Mouse (Mus musculus) liver, embryonic 12.5 days (tissue): ENCODE measurements around the gene C2cd4a. TPM values are rescaled to one million over a fixed set of nuclear protein-coding genes. Genes with fewer than 3 reads are reported as not detected.

Experiments
- ATAC-seq: fragments of 200-750 bp; cut with Nextera tagmentation; 2 replicates; pipeline ENCODE4 v1.8.0; 2017; ENCODE audit warnings: moderate number of reproducible peaks, mild to moderate bottlenecking, moderate library complexity
- H3K27ac ChIP-seq: fragments of 300-500 bp; sonication (generic); 2 replicates; pipeline ENCODE4 v1.5.1; 2016; ENCODE audit warnings: mild to moderate bottlenecking
- H3K27me3 ChIP-seq: fragments of 300-500 bp; sonication (generic); replicated peaks from 2 replicates; pipeline ENCODE4 v1.6.1; 2016; ENCODE audit warnings: mild to moderate bottlenecking, moderate library complexity
- H3K36me3 ChIP-seq: fragments of 300-500 bp; sonication (generic); 2 replicates; pipeline ENCODE4 v1.6.1; 2016; ENCODE audit warnings: mild to moderate bottlenecking, moderate library complexity
- H3K4me1 ChIP-seq: fragments of 300-500 bp; sonication (generic); 2 replicates; pipeline ENCODE4 v1.6.1; 2016
- H3K4me2 ChIP-seq: fragments of 300-500 bp; sonication (generic); 2 replicates; pipeline ENCODE4 v1.6.1; 2016; ENCODE audit warnings: mild to moderate bottlenecking, moderate library complexity
- H3K4me3 ChIP-seq: fragments of 300-500 bp; sonication (generic); 2 replicates; pipeline ENCODE4 v1.5.1; 2016; ENCODE audit warnings: mild to moderate bottlenecking, moderate library complexity
- H3K9ac ChIP-seq: fragments of 300-500 bp; sonication (generic); 2 replicates; pipeline ENCODE4 v1.6.1; 2016; ENCODE audit warnings: mild to moderate bottlenecking, moderate library complexity
- H3K9me3 ChIP-seq: fragments of 300-500 bp; sonication (generic); replicated peaks from 2 replicates; pipeline ENCODE4 v1.6.1; 2016; ENCODE audit warnings: mild to moderate bottlenecking, moderate library complexity
- WGBS: fragments of 180-500 bp; shearing (Covaris S2); methylation state at CpG from one replicate; pipeline ENCODE4 v1.1.7; 2016; ENCODE audit not compliant: insufficient replicate concordance; 5-methylcytosine and 5-hydroxymethylcytosine counted together
- polyA plus RNA-seq: library from polyadenylated mRNA; unstranded; fragments of >200 nt; fragmentation: Nextera tagmentation; extraction: Ambion mirVana; gene quantifications from 2 replicates; pipeline ENCODE4 v1.2.1, GENCODE M21; 2016

Gene C2cd4a
- polyA plus RNA-seq, 1 experiment from 2014 or later = 6.5 TPM

DNA sequence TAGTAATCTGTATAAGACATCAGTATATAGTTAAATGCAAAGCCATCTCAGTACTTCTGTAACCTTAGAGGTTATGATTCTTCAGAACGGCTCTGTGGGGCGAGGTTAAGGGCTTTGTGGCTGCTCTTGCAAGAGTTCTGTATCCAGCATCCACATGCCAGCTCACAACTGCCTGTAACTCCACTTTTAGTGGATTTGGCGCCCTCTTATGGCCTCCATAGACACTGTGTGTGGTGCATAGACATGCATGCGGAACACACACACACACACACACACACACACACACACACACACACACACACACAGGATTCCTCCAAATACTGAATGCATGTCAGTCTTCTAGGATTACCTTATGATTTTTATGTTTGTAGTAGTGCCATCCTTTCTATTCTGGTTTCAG, 19.0 kb upstream of the C2cd4a start:
- Histone ChIP-seq H3K36me3 (peaks cover 59% of the 10 kb centered on the region), H3K27me3 (no peaks in the 10 kb centered on the region), H3K4me3 (no peak overlapping the region), H3K4me1 (peaks cover 39% of the 10 kb centered on the region), H3K9ac (no peak overlapping the region), H3K9me3 (no peaks in the 10 kb centered on the region), H3K4me2 (no peak overlapping the region), H3K27ac (no peak overlapping the region)
- WGBS = 65% methylated on average over 4 of the region's 4 CpGs
- ATAC-seq = peak; percentile 66; the same call in 1 of the 2 replicates

DNA sequence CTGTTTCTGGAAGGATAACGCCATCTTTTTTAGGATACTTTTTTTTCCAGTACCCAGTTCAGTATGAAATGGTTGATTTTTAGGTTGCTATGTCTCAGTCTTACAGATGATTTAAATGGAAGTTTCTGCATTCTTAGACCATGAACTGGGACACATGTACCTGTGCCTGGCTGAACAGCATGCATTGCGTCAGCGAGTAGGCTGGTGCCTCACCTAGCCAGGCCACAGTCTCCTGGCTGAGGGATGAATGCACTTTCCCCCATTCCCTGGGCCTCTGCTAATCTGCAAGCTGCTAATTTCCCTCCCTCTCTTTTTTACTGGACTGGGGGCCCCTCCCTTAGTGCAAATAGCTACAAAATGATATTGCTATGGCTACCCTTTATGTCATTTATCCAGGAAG, 17.7 kb upstream of the C2cd4a start:
- Histone ChIP-seq H3K4me2 (peak overlapping the region; percentile 9; the same call in 1 of the 2 replicates), H3K9me3 (no peaks in the 10 kb centered on the region), H3K36me3 (peaks cover 58% of the 10 kb centered on the region), H3K27me3 (no peaks in the 10 kb centered on the region), H3K4me3 (no peak overlapping the region), H3K27ac (no peak overlapping the region), H3K9ac (no peak overlapping the region), H3K4me1 (peaks cover 50% of the 10 kb centered on the region)
- 0 out of 2 replicates have a peak, but pooled peaks have one; percentile 16 for ATAC-seq
- 88% methylated on average over 3 of the region's 3 CpGs for WGBS

DNA sequence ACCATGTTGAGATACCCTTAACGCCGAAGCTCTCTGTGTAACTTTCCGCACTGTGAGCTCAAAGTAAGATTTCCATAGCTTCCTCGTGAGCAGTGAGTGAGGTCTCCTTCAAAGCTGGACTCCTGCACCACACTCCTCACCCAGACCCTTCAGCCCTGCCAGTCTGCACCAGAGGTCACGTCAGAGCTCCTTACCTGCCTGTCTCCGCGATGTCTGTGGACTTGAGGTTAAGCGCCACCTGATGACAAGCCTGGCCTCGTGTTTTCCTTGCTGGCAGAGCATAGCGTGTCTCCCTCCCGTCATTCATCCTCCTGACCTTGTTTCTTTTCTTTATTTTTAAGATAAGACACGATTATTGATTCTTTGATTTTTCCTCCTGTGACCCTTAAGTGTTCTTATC, 17.3 kb upstream of the C2cd4a start:
- Histone ChIP-seq H3K9ac (no peak overlapping the region), H3K4me2 (no peak overlapping the region), H3K9me3 (no peaks in the 10 kb centered on the region), H3K4me1 (peaks cover 54% of the 10 kb centered on the region), H3K27me3 (no peaks in the 10 kb centered on the region), H3K36me3 (peaks cover 53% of the 10 kb centered on the region), H3K4me3 (no peak overlapping the region), H3K27ac (no peak overlapping the region)
- no peak for ATAC-seq
- 76% methylated on average over 12 of the region's 12 CpGs for WGBS

DNA sequence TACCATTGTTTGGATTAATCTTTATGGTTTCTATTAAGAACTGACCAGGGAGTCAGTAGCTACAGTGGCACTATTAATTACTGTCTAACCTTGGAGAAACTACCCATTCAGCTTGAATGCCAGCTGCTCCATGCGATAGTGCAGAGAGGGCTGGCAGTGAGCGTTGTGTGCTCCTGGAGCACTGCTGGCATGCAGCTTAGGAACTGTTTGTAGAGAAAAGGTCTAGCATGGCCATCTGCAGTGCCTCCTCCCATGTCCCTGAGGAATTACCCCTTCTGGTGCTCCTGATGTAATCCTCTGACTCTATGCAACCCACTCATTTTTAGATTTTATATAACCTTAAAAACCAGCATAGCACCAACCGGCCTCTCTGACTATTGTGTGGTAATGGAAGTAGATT, 15.5 kb upstream of the C2cd4a start:
- Histone ChIP-seq H3K4me3 (no peak overlapping the region), H3K9ac (no peak overlapping the region), H3K4me2 (no peak overlapping the region), H3K27ac (no peak overlapping the region), H3K4me1 (peaks cover 71% of the 10 kb centered on the region), H3K9me3 (no peaks in the 10 kb centered on the region), H3K27me3 (no peaks in the 10 kb centered on the region), H3K36me3 (peaks cover 37% of the 10 kb centered on the region)
- 82% methylated on average over 3 of the region's 3 CpGs for WGBS
- no peak for ATAC-seq

DNA sequence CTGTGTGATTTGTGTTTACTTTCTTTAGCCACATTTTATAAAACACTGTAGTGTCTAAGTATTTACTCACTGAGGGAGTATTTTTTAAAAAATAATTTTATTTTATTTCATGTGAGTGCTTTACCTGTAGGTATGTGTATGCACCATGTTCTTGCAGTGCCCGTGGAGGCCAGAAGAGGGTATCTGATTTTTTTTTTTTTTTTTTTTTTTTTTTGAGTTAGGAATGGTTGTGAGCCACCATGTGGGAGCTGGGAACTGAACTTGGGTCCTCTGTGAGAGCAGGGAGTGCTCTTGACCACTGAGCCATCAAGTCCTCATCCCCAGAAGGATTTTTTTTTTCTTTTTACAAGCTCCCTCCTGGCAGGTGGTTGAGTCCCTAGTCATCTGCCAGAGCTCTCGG, 14.0 kb upstream of the C2cd4a start:
- Histone ChIP-seq H3K27me3 (no peaks in the 10 kb centered on the region), H3K9me3 (no peaks in the 10 kb centered on the region), H3K9ac (no peak overlapping the region), H3K4me1 (peaks cover 87% of the 10 kb centered on the region), H3K27ac (no peak overlapping the region), H3K4me2 (no peak overlapping the region), H3K4me3 (no peak overlapping the region), H3K36me3 (peaks cover 27% of the 10 kb centered on the region)
- ATAC-seq = no peak
- WGBS = 84% methylated on average over 2 of the region's 2 CpGs

DNA sequence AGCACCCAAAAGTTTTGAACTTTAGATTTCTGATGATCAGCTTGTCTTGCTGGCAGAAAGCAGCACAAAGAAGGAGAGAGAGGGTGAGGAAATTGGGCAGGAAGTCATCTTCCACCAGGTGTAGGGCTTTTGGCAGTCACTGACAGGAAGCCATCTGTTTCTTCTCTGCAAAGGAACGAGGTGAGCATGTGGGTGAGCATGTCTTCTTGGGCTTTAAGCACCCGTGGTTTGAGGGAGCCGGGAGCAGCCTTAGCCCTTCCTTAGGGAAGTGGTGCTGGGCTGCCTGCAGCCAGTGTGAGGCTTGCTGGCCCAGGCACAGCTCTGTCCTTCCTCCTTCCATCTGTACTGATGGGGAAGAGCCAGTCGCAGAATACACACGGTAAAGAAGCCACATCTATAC, 13.5 kb upstream of the C2cd4a start:
- H3K9me3 ChIP-seq = no peaks in the 10 kb centered on the region
- no peak overlapping the region for H3K27ac ChIP-seq
- H3K27me3 ChIP-seq = no peaks in the 10 kb centered on the region
- H3K9ac ChIP-seq = no peak overlapping the region
- peaks cover 89% of the 10 kb centered on the region for H3K4me1 ChIP-seq
- no peak overlapping the region for H3K4me3 ChIP-seq
- ATAC-seq = no peak
- H3K4me2 ChIP-seq = no peak overlapping the region
- 61% methylated on average over 5 of the region's 5 CpGs for WGBS
- peaks cover 24% of the 10 kb centered on the region for H3K36me3 ChIP-seq

DNA sequence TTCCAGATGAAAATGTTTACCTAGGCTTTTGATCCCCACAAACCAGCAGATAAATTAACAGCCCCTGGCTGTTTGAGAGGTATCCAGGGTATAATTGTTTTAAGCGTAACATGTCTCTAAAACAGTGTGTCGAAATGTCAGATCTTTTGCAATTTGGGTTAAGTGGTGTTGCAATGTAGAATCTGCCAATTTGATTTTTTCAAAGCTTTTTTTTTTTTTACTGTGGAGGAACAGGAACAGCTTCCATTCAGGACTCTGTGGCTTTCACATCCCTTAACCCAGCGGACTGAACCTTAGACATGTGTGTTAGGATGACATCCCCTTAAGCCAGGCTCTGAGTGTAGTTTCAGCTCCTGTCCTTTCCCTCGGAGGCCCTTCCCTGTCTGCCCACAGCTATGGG, 12.9 kb upstream of the C2cd4a start:
- WGBS = 65% methylated on average over 4 of the region's 4 CpGs
- Histone ChIP-seq H3K27ac (peak overlapping the region; percentile 30; the same call in 1 of the 2 replicates), H3K4me2 (peak overlapping the region; percentile 78; the same call in 1 of the 2 replicates)

DNA sequence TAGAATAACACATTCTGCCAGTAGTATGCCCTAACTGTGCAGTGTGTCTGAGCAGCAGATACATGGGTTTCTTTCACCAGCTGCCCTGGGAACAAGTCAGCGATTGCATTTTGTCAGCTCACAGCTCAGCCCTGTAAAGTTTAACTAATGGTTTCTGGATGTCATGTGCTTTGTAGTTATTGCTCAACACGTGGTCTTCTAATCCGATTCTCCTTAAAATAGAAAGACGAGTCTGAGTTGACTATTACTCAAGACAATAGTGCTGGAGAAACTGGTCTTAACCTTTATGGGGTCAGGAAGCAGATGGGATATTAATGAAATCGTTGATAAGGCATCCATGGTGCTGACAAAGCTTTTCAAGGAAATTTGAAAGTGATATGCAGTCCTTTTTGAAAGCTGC, 10.7 kb upstream of the C2cd4a start:
- Histone ChIP-seq H3K4me2 (peak overlapping the region; percentile 78), H3K27ac (peak overlapping the region; percentile 65), H3K9me3 (no peaks in the 10 kb centered on the region), H3K27me3 (no peaks in the 10 kb centered on the region), H3K4me3 (peak overlapping the region; percentile 81), H3K36me3 (peaks cover 13% of the 10 kb centered on the region), H3K4me1 (peaks cover 88% of the 10 kb centered on the region), H3K9ac (peak overlapping the region; percentile 49)
- 17% methylated on average over 5 of the region's 5 CpGs for WGBS
- no peak for ATAC-seq

More for the DNA sequence above, 12.9 kb upstream of the C2cd4a start:
- Histone ChIP-seq H3K4me3 (no peak overlapping the region), H3K36me3 (peaks cover 24% of the 10 kb centered on the region), H3K27me3 (no peaks in the 10 kb centered on the region), H3K9ac (no peak overlapping the region), H3K9me3 (no peaks in the 10 kb centered on the region), H3K4me1 (peaks cover 87% of the 10 kb centered on the region)
- ATAC-seq = no peak

DNA sequence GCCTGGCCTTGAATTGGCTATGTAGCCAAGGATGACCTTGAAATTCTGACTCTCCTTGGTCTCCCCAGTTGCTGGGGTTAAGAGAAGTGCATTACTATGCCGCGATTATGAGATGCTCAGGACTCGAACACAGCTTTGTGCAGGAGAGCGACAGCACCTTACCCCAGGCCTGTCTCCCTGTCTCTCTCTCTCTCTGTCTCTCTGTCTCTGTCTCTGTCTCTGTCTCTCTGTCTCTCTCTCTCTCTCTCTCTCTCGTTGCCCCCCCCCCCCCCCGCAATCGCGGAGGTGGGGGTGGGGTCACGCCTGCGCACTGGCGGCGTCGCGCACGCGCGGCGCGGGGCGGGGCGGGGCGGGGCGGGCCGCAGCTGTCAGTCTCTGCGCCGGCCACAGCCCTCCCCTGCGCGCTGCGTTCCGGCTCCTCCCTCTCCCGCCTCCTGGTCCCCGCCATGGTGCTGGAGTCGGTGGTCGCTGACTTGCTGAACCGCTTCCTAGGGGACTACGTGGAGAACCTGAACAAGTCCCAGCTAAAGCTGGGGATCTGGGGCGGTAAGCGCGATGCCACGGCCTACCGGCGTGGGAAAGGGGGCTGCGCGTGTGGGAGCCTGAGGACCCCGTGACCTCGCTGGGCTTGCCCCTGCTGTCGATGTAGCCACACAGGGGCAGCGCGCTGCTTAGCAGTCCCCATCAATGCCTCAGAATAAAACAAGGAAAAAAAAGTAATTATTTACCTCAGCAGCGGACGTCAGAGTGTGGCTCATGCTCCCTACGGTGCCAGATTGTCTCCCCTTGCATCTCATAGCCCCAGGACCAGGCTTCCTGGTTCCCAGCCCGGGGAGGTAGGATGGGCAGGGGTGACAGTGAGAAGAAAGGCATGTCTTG, 8.1 kb upstream of the C2cd4a start, which contains the start of gene Vps13c:
Gene Vps13c, plus strand, starts transcription at position 416 of the 879 bp plus-strand sequence.
- 0% methylated on average over 33 of the region's 53 CpGs for WGBS
- ATAC-seq = peak; percentile 96
- peaks cover under 1% of the 10 kb centered on the region; the same call in 1 of the 2 replicates for H3K36me3 ChIP-seq
- peak within 1 kb of the TSS; percentile 89 for H3K9ac ChIP-seq
- no peaks in the 10 kb centered on the region for H3K9me3 ChIP-seq
- peaks cover 6% of the 10 kb centered on the region; the same call in 1 of the 2 replicates for H3K27me3 ChIP-seq
- peaks cover 70% of the 10 kb centered on the region for H3K4me1 ChIP-seq
- peak within 1 kb of the TSS; percentile 81 for H3K4me3 ChIP-seq
- H3K4me2 ChIP-seq = peak within 1 kb of the TSS; percentile 78
- peak within 1 kb of the TSS; percentile 78 for H3K27ac ChIP-seq

DNA sequence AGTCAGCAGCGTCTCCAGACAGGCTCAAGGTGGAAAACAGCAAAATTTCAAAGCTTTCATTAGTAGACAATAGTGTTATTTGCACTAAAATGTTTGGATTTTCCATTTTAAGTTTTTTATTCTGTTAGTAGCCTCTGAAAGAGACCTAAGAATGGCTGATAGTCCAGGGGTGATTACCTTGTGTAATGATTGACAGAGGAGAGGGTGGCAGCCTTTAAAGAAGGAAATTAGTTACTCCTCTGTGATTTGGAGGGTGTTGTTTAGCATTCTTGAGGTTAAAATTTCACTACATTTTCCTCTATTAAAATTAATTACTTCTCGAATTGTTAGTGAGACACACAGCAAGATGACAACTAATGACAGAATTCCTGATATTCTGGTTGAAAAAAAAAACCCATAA, 5.2 kb upstream of the C2cd4a start:
- H3K27me3 ChIP-seq = peaks cover 23% of the 10 kb centered on the region
- no peaks in the 10 kb centered on the region for H3K36me3 ChIP-seq
- H3K4me3 ChIP-seq = no peak overlapping the region
- WGBS = 72% methylated on average over 2 of the region's 2 CpGs
- no peak overlapping the region for H3K27ac ChIP-seq
- ATAC-seq = no peak
- H3K9me3 ChIP-seq = peaks cover 4% of the 10 kb centered on the region; the same call in 1 of the 2 replicates
- no peak overlapping the region for H3K9ac ChIP-seq
- no peak overlapping the region for H3K4me2 ChIP-seq
- peaks cover 49% of the 10 kb centered on the region for H3K4me1 ChIP-seq

DNA sequence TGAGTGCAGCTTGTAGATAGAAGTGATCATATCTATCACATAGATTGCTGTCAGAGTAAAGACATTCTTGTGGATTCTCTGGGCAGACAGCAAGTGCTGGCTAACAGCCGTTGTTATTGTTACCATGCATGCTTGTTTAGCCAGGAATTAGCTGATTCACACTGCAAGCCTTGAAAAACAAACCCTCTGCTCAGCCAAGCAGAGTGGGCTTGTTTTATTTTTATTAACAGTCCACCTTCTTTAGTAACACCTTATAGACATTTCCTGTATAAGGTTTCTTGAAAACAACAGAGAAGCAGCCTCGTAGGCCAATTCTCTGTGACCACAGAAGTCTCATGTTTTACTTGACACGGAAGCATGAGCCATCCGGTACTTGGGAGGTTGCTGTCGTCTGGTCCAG, 2.4 kb upstream of the C2cd4a start:
- WGBS = 76% methylated on average over 5 of the region's 5 CpGs

DNA sequence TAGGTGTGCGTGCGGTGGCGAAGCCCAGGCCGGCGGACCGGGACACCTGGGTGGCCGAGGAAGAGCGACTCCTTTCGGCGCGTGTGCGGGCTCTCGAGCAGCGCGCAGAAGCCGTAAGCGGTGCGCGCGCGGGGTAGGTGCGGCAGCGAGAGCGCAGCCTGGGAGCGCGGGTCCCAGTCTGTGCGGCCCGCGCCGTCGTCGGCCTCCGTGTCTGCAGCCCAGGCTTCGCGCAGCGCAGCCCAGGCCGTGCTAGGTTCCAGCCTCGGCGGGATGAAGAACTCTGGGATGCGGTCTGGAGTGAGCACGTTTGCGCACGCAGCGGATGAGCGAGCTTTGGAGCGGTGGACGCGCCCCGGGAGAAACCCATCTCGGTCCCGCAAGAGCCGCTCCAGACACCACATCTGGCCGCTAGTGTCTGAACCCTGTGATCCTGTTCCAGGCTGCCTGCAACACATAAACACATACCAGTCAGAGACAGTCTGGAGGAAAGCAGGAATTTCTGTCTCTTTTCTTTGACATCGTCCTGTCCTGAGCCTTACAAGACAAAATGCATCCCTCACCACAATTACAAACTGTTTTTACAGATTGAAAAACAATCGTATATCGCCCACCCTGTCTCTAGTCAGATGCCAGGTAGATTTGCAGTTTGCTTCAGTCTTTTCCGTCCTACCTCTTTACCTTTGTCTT, 628 bp downstream of the C2cd4a start:
- H3K36me3 ChIP-seq = no peaks in the 10 kb centered on the region
- peaks cover 4% of the 10 kb centered on the region; the same call in 1 of the 2 replicates for H3K9me3 ChIP-seq
- peak; percentile 61 for ATAC-seq
- H3K4me2 ChIP-seq = peak overlapping the region; percentile 97
- H3K4me3 ChIP-seq = peak overlapping the region; percentile 67
- 0 out of 2 replicates have a peak overlapping the region, but pooled peaks have one; percentile 20 for H3K27ac ChIP-seq
- H3K4me1 ChIP-seq = peaks cover 30% of the 10 kb centered on the region
- peaks cover 63% of the 10 kb centered on the region for H3K27me3 ChIP-seq
- H3K9ac ChIP-seq = peak overlapping the region; percentile 71
- 1% methylated on average over 51 of the region's 57 CpGs for WGBS

More for the DNA sequence above, 2.4 kb upstream of the C2cd4a start:
- H3K9me3 ChIP-seq = peaks cover 4% of the 10 kb centered on the region; the same call in 1 of the 2 replicates
- no peak for ATAC-seq
- H3K27me3 ChIP-seq = peaks cover 50% of the 10 kb centered on the region
- H3K4me2 ChIP-seq = no peak overlapping the region
- H3K36me3 ChIP-seq = no peaks in the 10 kb centered on the region
- H3K4me1 ChIP-seq = peaks cover 51% of the 10 kb centered on the region
- H3K9ac ChIP-seq = no peak overlapping the region
- H3K4me3 ChIP-seq = no peak overlapping the region
- H3K27ac ChIP-seq = no peak overlapping the region
